Mouse (Mus musculus) cerebellum, adult 9-10 months (tissue): Measurements from ENCODE around the gene Btg3.

ENCODE experiments used
- DNase-seq: peaks from one replicate; pipeline ENCODE4 v3.0.0; 2022

The Btg3 gene

GRCm38 (mm10) chr16:78346662-78347327 lies 30.2 kb downstream of the Btg3 start:
- DNase-seq = no peak

GRCm38 (mm10) chr16:78343792-78344191 lies 33.2 kb downstream of the Btg3 start:
- no peak for DNase-seq

GRCm38 (mm10) chr16:78342767-78343166 lies 34.2 kb downstream of the Btg3 start:
- no peak for DNase-seq

GRCm38 (mm10) chr16:78341356-78341755 lies 35.6 kb downstream of the Btg3 start:
- DNase-seq = no peak

- DNase-seq = no peak
Measured at GRCm38 (mm10) chr16:78337226-78337625, 39.8 kb downstream of the Btg3 start.

- DNase-seq = no peak
Measured at GRCm38 (mm10) chr16:78327999-78328398, 49.0 kb downstream of the Btg3 start.

- no peak for DNase-seq
Measured at GRCm38 (mm10) chr16:78327562-78327961, 49.4 kb downstream of the Btg3 start.

- no peak for DNase-seq
Measured at GRCm38 (mm10) chr16:78325972-78326848, 50.8 kb downstream of the Btg3 start.

- no peak for DNase-seq
Measured at GRCm38 (mm10) chr16:78322140-78322539, 54.9 kb downstream of the Btg3 start.

- DNase-seq = no peak
Measured at GRCm38 (mm10) chr16:78321559-78321958, 55.4 kb downstream of the Btg3 start.

GRCm38 (mm10) chr16:78319711-78320110 lies 57.3 kb downstream of the Btg3 start:
- DNase-seq = no peak

GRCm38 (mm10) chr16:78317960-78318359 lies 59.0 kb downstream of the Btg3 start:
- no peak for DNase-seq

GRCm38 (mm10) chr16:78316849-78317248 lies 60.1 kb downstream of the Btg3 start:
- peak; percentile 36 for DNase-seq

- no peak for DNase-seq
Measured at GRCm38 (mm10) chr16:78314026-78314425, 63.0 kb downstream of the Btg3 start.

- DNase-seq = no peak
Measured at GRCm38 (mm10) chr16:78313135-78313887, 63.7 kb downstream of the Btg3 start.

GRCm38 (mm10) chr16:78309258-78309657 lies 67.7 kb downstream of the Btg3 start:
- no peak for DNase-seq

GRCm38 (mm10) chr16:78307476-78308192 lies 69.4 kb downstream of the Btg3 start:
- DNase-seq = no peak

GRCm38 (mm10) chr16:78306606-78307005 lies 70.4 kb downstream of the Btg3 start:
- DNase-seq = no peak

GRCm38 (mm10) chr16:78305606-78306100 lies 71.3 kb downstream of the Btg3 start:
- no peak for DNase-seq

- peak; percentile 36 for DNase-seq
Measured at GRCm38 (mm10) chr16:78302678-78303050, 74.3 kb downstream of the Btg3 start.

GRCm38 (mm10) chr16:78301831-78302677 lies 74.9 kb downstream of the Btg3 start:
- peak; percentile 39 for DNase-seq
